Mouse (Mus musculus) cortical plate, adult 2 months (tissue): ENCODE measurements around the gene Spata48. TPM values are rescaled to one million over a fixed set of nuclear protein-coding genes. Genes with fewer than 3 reads are reported as not detected.

Experiments used
- H3K27ac ChIP-seq: fragments of 200-500 bp; 2 replicates; pipeline ENCODE4 v1.5.1; 2012; ENCODE audit warnings: low read length, control low read depth, inconsistent platforms; ENCODE audit not compliant: insufficient read depth
- H3K4me1 ChIP-seq: fragments of 200-500 bp; 2 replicates; pipeline ENCODE4 v1.6.1; 2011; ENCODE audit warnings: low read length; ENCODE audit not compliant: control insufficient read depth, insufficient read depth
- H3K4me3 ChIP-seq: fragments of 200-500 bp; 2 replicates; pipeline ENCODE4 v1.5.1; 2011; ENCODE audit warnings: mild to moderate bottlenecking, low read length, control low read depth; ENCODE audit not compliant: insufficient read depth
- CTCF ChIP-seq: fragments of 200-500 bp; IDR thresholded peaks from 2 replicates; pipeline ENCODE4 v1.5.1; 2011; ENCODE audit warnings: mild to moderate bottlenecking, control low read depth, low read length; ENCODE audit not compliant: insufficient read depth; ENCODE audit errors: extremely low read depth
- POLR2A ChIP-seq: fragments of 200-500 bp; IDR thresholded peaks from 2 replicates; pipeline ENCODE4 v1.6.1; 2011; ENCODE audit warnings: mild to moderate bottlenecking, low read length, control low read depth; ENCODE audit not compliant: insufficient read depth; ENCODE audit errors: extremely low read depth
- polyA plus RNA-seq: library from polyadenylated mRNA; depleted of rRNA; stranded (reverse); fragments of >200 nt; gene quantifications from 2 replicates; pipeline ENCODE4 v1.2.3, GENCODE M21; 2012

Gene Spata48
- polyA plus RNA-seq, 1 experiment = 0.31 TPM

- Histone ChIP-seq H3K27ac (no peak overlapping the region), H3K4me3 (no peak overlapping the region), H3K4me1 (no peaks in the 10 kb centered on the region)
- TF ChIP-seq CTCF (no peak), POLR2A (no peak)
These were observed 44.3 kb downstream of the Spata48 start for GRCm38 (mm10) chr11:11506187-11506586.

- Histone ChIP-seq H3K4me3 (no peak overlapping the region), H3K4me1 (no peaks in the 10 kb centered on the region), H3K27ac (no peak overlapping the region)
- TF ChIP-seq CTCF = no peak
- TF ChIP-seq POLR2A = no peak
These were observed 47.5 kb downstream of the Spata48 start for GRCm38 (mm10) chr11:11509413-11509812.

- no peak for TF ChIP-seq POLR2A
- no peak for TF ChIP-seq CTCF
- H3K27ac ChIP-seq = no peak overlapping the region
- H3K4me3 ChIP-seq = no peak overlapping the region
- H3K4me1 ChIP-seq = no peaks in the 10 kb centered on the region
These were observed 50.2 kb downstream of the Spata48 start for GRCm38 (mm10) chr11:11512056-11512455.

GRCm38 (mm10) chr11:11513008-11513799 is 51.3 kb downstream of the Spata48 start:
- TF ChIP-seq CTCF (no peak), POLR2A (no peak)
- H3K4me3 ChIP-seq = no peak overlapping the region
- H3K27ac ChIP-seq = no peak overlapping the region
- no peaks in the 10 kb centered on the region for H3K4me1 ChIP-seq

GRCm38 (mm10) chr11:11514920-11515319 is 53.0 kb downstream of the Spata48 start:
- Histone ChIP-seq H3K4me3 (no peak overlapping the region), H3K27ac (no peak overlapping the region), H3K4me1 (no peaks in the 10 kb centered on the region)
- no peak for TF ChIP-seq POLR2A
- no peak for TF ChIP-seq CTCF

- Histone ChIP-seq H3K4me1 (no peaks in the 10 kb centered on the region), H3K27ac (no peak overlapping the region), H3K4me3 (no peak overlapping the region)
- no peak for TF ChIP-seq POLR2A
- no peak for TF ChIP-seq CTCF
These were observed 56.0 kb downstream of the Spata48 start for GRCm38 (mm10) chr11:11517781-11518435.

- TF ChIP-seq CTCF (no peak), POLR2A (no peak)
- H3K4me1 ChIP-seq = no peaks in the 10 kb centered on the region
- no peak overlapping the region for H3K27ac ChIP-seq
- H3K4me3 ChIP-seq = no peak overlapping the region
These were observed 57.7 kb downstream of the Spata48 start for GRCm38 (mm10) chr11:11519255-11520243.

- Histone ChIP-seq H3K4me1 (no peaks in the 10 kb centered on the region), H3K27ac (no peak overlapping the region), H3K4me3 (no peak overlapping the region)
- TF ChIP-seq CTCF = no peak
- TF ChIP-seq POLR2A = no peak
These were observed 60.1 kb downstream of the Spata48 start for GRCm38 (mm10) chr11:11521908-11522441.

GRCm38 (mm10) chr11:11528760-11529159 is 66.9 kb downstream of the Spata48 start:
- no peak overlapping the region for H3K4me3 ChIP-seq
- H3K27ac ChIP-seq = no peak overlapping the region
- no peak for TF ChIP-seq POLR2A
- no peak for TF ChIP-seq CTCF
- no peaks in the 10 kb centered on the region for H3K4me1 ChIP-seq
